Mouse (Mus musculus) MEL (cell line): ENCODE measurements around the gene Fank1. TPM values are rescaled to one million over a fixed set of nuclear protein-coding genes. Genes with fewer than 3 reads are reported as not detected.

Experiments used
- DNase-seq: peaks from one replicate; pipeline ENCODE4 v3.0.0; 2011; ENCODE audit warnings: low read depth, low spot score
- H3K27ac ChIP-seq: 2 replicates; pipeline ENCODE4 v1.5.1; 2012; ENCODE audit warnings: low read depth, mild to moderate bottlenecking, control low read depth, low read length, moderate library complexity; ENCODE audit not compliant: control insufficient read depth
- H3K27me3 ChIP-seq, 2 experiments: fragments of 150-350 bp in 1 of 2; sonication (generic) in 1 of 2; 2 replicates each; pipeline ENCODE4 v1.6.1; 2012; ENCODE audit warnings: low read length in 2 of 2, mild to moderate bottlenecking in 2 of 2, improper control_type of control experiment in 1 of 2, moderate library complexity in 1 of 2; ENCODE audit not compliant: insufficient read depth in 2 of 2, control insufficient read depth in 1 of 2
- H3K36me3 ChIP-seq, 2 experiments: 2 replicates each; pipeline ENCODE4 v1.6.1; 2012 to 2014; ENCODE audit warnings: low read length in 2 of 2, improper control_type of control experiment in 1 of 2, inconsistent platforms in 1 of 2, mild to moderate bottlenecking in 1 of 2; ENCODE audit not compliant: insufficient read depth in 2 of 2, control insufficient read depth in 1 of 2
- H3K4me1 ChIP-seq, 2 experiments: fragments of 150-350 bp in 1 of 2; sonication (generic) in 1 of 2; 2 replicates each; pipeline ENCODE4 v1.6.1; 2012; ENCODE audit warnings: low read length in 2 of 2, improper control_type of control experiment in 1 of 2, mild to moderate bottlenecking in 1 of 2; ENCODE audit not compliant: insufficient read depth in 2 of 2, control insufficient read depth in 1 of 2
- H3K4me3 ChIP-seq, 2 experiments: fragments of 150-350 bp in 1 of 2; sonication (generic) in 1 of 2; 2 replicates each; pipeline ENCODE4 v1.5.1; 2012; ENCODE audit warnings: low read depth in 2 of 2, low read length in 2 of 2, mild to moderate bottlenecking in 2 of 2, moderate library complexity in 2 of 2, control low read depth in 1 of 2, improper control_type of control experiment in 1 of 2; ENCODE audit not compliant: control insufficient read depth in 1 of 2, insufficient read depth in 1 of 2
- H3K79me2 ChIP-seq: 2 replicates; pipeline ENCODE4 v1.6.1; 2012; ENCODE audit warnings: mild to moderate bottlenecking, low read length, moderate library complexity; ENCODE audit not compliant: control insufficient read depth, poor library complexity, insufficient read depth
- H3K9ac ChIP-seq: 2 replicates; pipeline ENCODE4 v1.6.1; 2012; ENCODE audit warnings: low read depth, mild to moderate bottlenecking, control low read depth, low read length, moderate library complexity; ENCODE audit not compliant: control insufficient read depth, poor library complexity, severe bottlenecking
- H3K9me3 ChIP-seq: fragments of 150-350 bp; sonication (generic); replicated peaks from 2 replicates; pipeline ENCODE4 v1.6.1; 2012; ENCODE audit warnings: mild to moderate bottlenecking, low read length, improper control_type of control experiment, moderate library complexity; ENCODE audit not compliant: insufficient read depth
- CHD1 ChIP-seq: IDR thresholded peaks from 2 replicates; pipeline ENCODE4 v1.6.1; 2012; ENCODE audit warnings: low read depth, mild to moderate bottlenecking, inconsistent platforms, low read length, improper control_type of control experiment
- CHD2 ChIP-seq: IDR thresholded peaks from 2 replicates; pipeline ENCODE4 v1.6.1; 2011; ENCODE audit warnings: low read length, improper control_type of control experiment
- E2F4 ChIP-seq: IDR thresholded peaks from 2 replicates; pipeline ENCODE4 v1.6.1; 2011; ENCODE audit warnings: low read depth, low read length, improper control_type of control experiment, borderline replicate concordance
- ELF1 ChIP-seq: IDR thresholded peaks from 2 replicates; pipeline ENCODE4 v1.6.1; 2014; ENCODE audit warnings: low read depth, mild to moderate bottlenecking, inconsistent platforms, low read length, improper control_type of control experiment, moderate library complexity
- EP300 ChIP-seq, 2 experiments: IDR thresholded peaks; 2 replicates each; pipeline ENCODE4 v1.6.1; 2011; ENCODE audit warnings: improper control_type of control experiment in 2 of 2, low read length in 2 of 2, low read depth in 1 of 2, mild to moderate bottlenecking in 1 of 2
- ETS1 ChIP-seq: IDR thresholded peaks from 2 replicates; pipeline ENCODE4 v1.6.1; 2012; ENCODE audit warnings: low read depth, mild to moderate bottlenecking, inconsistent platforms, low read length, improper control_type of control experiment, moderate library complexity
- GABPA ChIP-seq: IDR thresholded peaks from 2 replicates; pipeline ENCODE4 v1.6.1; 2012; ENCODE audit warnings: low read depth, mild to moderate bottlenecking, inconsistent platforms, low read length, improper control_type of control experiment, moderate library complexity
- GATA1 ChIP-seq: IDR thresholded peaks from 2 replicates; pipeline ENCODE4 v1.6.1; 2011; ENCODE audit warnings: low read depth, low read length, improper control_type of control experiment
- HCFC1 ChIP-seq: IDR thresholded peaks from 2 replicates; pipeline ENCODE4 v1.6.1; 2012; ENCODE audit warnings: low read depth, mild to moderate bottlenecking, inconsistent platforms, low read length, improper control_type of control experiment, moderate library complexity
- MAFK ChIP-seq: IDR thresholded peaks from 2 replicates; pipeline ENCODE4 v1.6.1; 2011; ENCODE audit warnings: low read depth, mild to moderate bottlenecking, low read length, improper control_type of control experiment, borderline replicate concordance
- MAX ChIP-seq: IDR thresholded peaks from 2 replicates; pipeline ENCODE4 v1.6.1; 2011; ENCODE audit warnings: low read length, improper control_type of control experiment
- MAZ ChIP-seq: IDR thresholded peaks from 2 replicates; pipeline ENCODE4 v1.6.1; 2012; ENCODE audit warnings: low read depth, mild to moderate bottlenecking, inconsistent platforms, low read length, improper control_type of control experiment
- MEF2A ChIP-seq: IDR thresholded peaks from 2 replicates; pipeline ENCODE4 v1.6.1; 2014; ENCODE audit warnings: low read depth, mild to moderate bottlenecking, inconsistent platforms, low read length, improper control_type of control experiment; ENCODE audit not compliant: poor library complexity, insufficient replicate concordance, severe bottlenecking; ENCODE audit errors: extremely low read depth
- MYB ChIP-seq: IDR thresholded peaks from 2 replicates; pipeline ENCODE4 v1.6.1; 2011; ENCODE audit warnings: mild to moderate bottlenecking, low read depth, low read length, improper control_type of control experiment
- MYC ChIP-seq: IDR thresholded peaks from 2 replicates; pipeline ENCODE4 v1.6.1; 2011; ENCODE audit warnings: low read depth, mild to moderate bottlenecking, low read length, improper control_type of control experiment, moderate library complexity
- NELFE ChIP-seq: IDR thresholded peaks from 2 replicates; pipeline ENCODE4 v1.6.1; 2011; ENCODE audit warnings: low read depth, low read length, improper control_type of control experiment
- NRF1 ChIP-seq: IDR thresholded peaks from 2 replicates; pipeline ENCODE4 v1.6.1; 2014; ENCODE audit warnings: low read depth, mild to moderate bottlenecking, inconsistent platforms, low read length, improper control_type of control experiment, moderate library complexity; ENCODE audit not compliant: poor library complexity, insufficient read depth, severe bottlenecking
- POLR2A ChIP-seq, 2 experiments: IDR thresholded peaks; 2 replicates each; pipeline ENCODE4 v1.6.1; 2011 to 2012; ENCODE audit warnings: low read length in 2 of 2, mild to moderate bottlenecking in 2 of 2, control low read depth in 1 of 2, improper control_type of control experiment in 1 of 2, low read depth in 1 of 2, moderate library complexity in 1 of 2; ENCODE audit not compliant: control insufficient read depth in 1 of 2, insufficient read depth in 1 of 2, poor library complexity in 1 of 2
- RAD21 ChIP-seq: IDR thresholded peaks from 2 replicates; pipeline ENCODE4 v1.6.1; 2011; ENCODE audit warnings: mild to moderate bottlenecking, low read depth, low read length, improper control_type of control experiment
- RCOR1 ChIP-seq: IDR thresholded peaks from 2 replicates; pipeline ENCODE4 v1.6.1; 2012; ENCODE audit warnings: low read depth, mild to moderate bottlenecking, inconsistent platforms, low read length, improper control_type of control experiment
- SMC3 ChIP-seq: IDR thresholded peaks from 2 replicates; pipeline ENCODE4 v1.6.1; 2011; ENCODE audit warnings: low read depth, low read length, improper control_type of control experiment
- TAL1 ChIP-seq: IDR thresholded peaks from 2 replicates; pipeline ENCODE4 v1.6.1; 2012; ENCODE audit warnings: mild to moderate bottlenecking, inconsistent platforms, low read length, moderate library complexity, mixed read lengths
- TBP ChIP-seq: IDR thresholded peaks from 2 replicates; pipeline ENCODE4 v1.8.0; 2011; ENCODE audit warnings: low read depth, low read length, improper control_type of control experiment
- UBTF ChIP-seq: IDR thresholded peaks from 2 replicates; pipeline ENCODE4 v1.6.1; 2012; ENCODE audit warnings: low read depth, mild to moderate bottlenecking, inconsistent platforms, low read length, improper control_type of control experiment, moderate library complexity, borderline replicate concordance; ENCODE audit not compliant: insufficient read depth
- USF1 ChIP-seq: IDR thresholded peaks from 2 replicates; pipeline ENCODE4 v1.6.1; 2014; ENCODE audit warnings: low read depth, mild to moderate bottlenecking, inconsistent platforms, low read length, improper control_type of control experiment, moderate library complexity
- USF2 ChIP-seq, 2 experiments: IDR thresholded peaks; 2 replicates each; pipeline ENCODE4 v1.6.1; 2011 to 2012; ENCODE audit warnings: improper control_type of control experiment in 2 of 2, low read length in 2 of 2, borderline replicate concordance in 1 of 2, inconsistent platforms in 1 of 2, low read depth in 1 of 2, mild to moderate bottlenecking in 1 of 2; ENCODE audit not compliant: insufficient read depth in 1 of 2
- ZC3H11A ChIP-seq: IDR thresholded peaks from 2 replicates; pipeline ENCODE4 v1.6.1; 2012; ENCODE audit warnings: low read depth, mild to moderate bottlenecking, inconsistent platforms, low read length, improper control_type of control experiment
- ZKSCAN1 ChIP-seq: IDR thresholded peaks from 2 replicates; pipeline ENCODE4 v1.6.1; 2012; ENCODE audit warnings: low read depth, mild to moderate bottlenecking, inconsistent platforms, low read length, improper control_type of control experiment, moderate library complexity
- ZNF384 ChIP-seq: IDR thresholded peaks from 2 replicates; pipeline ENCODE4 v1.6.1; 2012; ENCODE audit warnings: low read depth, mild to moderate bottlenecking, inconsistent platforms, low read length, improper control_type of control experiment
- polyA plus RNA-seq, 2 experiments: library from polyadenylated mRNA; stranded (reverse) in 1 of 2; unstranded in 1 of 2; fragments of >175 nt in 1 of 2; fragments of >200 nt in 1 of 2; gene quantifications; 2 replicates each; pipeline versions ENCODE4 v1.2.1 to v1.2.4; 2012; ENCODE audit warnings: low replicate concordance in 2 of 2, low read depth in 1 of 2; ENCODE audit not compliant: insufficient read length in 2 of 2, insufficient read depth in 1 of 2, missing spikeins in 1 of 2
- total RNA-seq: library from RNA; depleted of rRNA; stranded (reverse); fragments of 300-350 nt; gene quantifications from 2 replicates; pipeline ENCODE4 v1.2.3, GENCODE M21; 2012

The Fank1 gene
- total and polyA plus RNA-seq, 3 experiments, result 0.17 to 1.8 TPM; not detected in 1

GRCm38 (mm10) chr7:133781991-133782390, 5.3 kb downstream of the Fank1 start:
- H3K27me3 ChIP-seq, result no peaks in the 10 kb centered on the region
- H3K36me3 ChIP-seq, result no peaks in the 10 kb centered on the region; a peak in 1 of 4 replicates
- TF ChIP-seq HCFC1 (no peak), TBP (no peak), E2F4 (no peak), NELFE (no peak), MAX (no peak), ZC3H11A (no peak), ETS1 (no peak), ZKSCAN1 (no peak), CHD1 (no peak), ELF1 (no peak), TAL1 (no peak), MAFK (no peak), MYB (no peak), GABPA (no peak), NRF1 (no peak), UBTF (no peak)
- peaks cover 0 to 4% of the 10 kb centered on the region in 2 experiments; a peak in 1 of 4 replicates for H3K4me1 ChIP-seq
- H3K9me3 ChIP-seq, result no peaks in the 10 kb centered on the region
- no peak for DNase-seq
- no peaks in the 10 kb centered on the region for H3K79me2 ChIP-seq
- H3K9ac ChIP-seq, result no peak overlapping the region
- no peak overlapping the region for H3K4me3 ChIP-seq
- H3K27ac ChIP-seq, result no peak overlapping the region

GRCm38 (mm10) chr7:133782717-133783435, 6.2 kb downstream of the Fank1 start, which contains the start of gene Dhx32:
TSS of gene Dhx32 (minus strand) at chr7:133782726.
- Histone ChIP-seq H3K9me3 (no peaks in the 10 kb centered on the region), H3K36me3 (no peaks in the 10 kb centered on the region; a peak in 1 of 4 replicates), H3K4me3 (no peak within 1 kb of the TSS), H3K27ac (no peak within 1 kb of the TSS), H3K9ac (no peak within 1 kb of the TSS), H3K27me3 (no peaks in the 10 kb centered on the region), H3K4me1 (peaks cover 0 to 6% of the 10 kb centered on the region in 2 experiments; a peak in 2 of 4 replicates), H3K79me2 (no peaks in the 10 kb centered on the region)
- peak; percentile 91 for DNase-seq
- TF ChIP-seq ZNF384 (peak; percentile 64), USF2 (IDR thresholded peaks at IDR 0.05; ENCODE audit: borderline replicate concordance in 1 of 2, insufficient read depth in 1 of 2, low read depth in 1 of 2, low read length in 2 of 2) (no peak), MEF2A (no peak), EP300 (IDR thresholded peaks at IDR 0.05; ENCODE audit: low read depth in 1 of 2, low read length in 2 of 2) (0 out of 4 replicates have a peak, but pooled peaks of 1 of the 2 experiments have one; percentile 13), USF1 (no peak), ZC3H11A (peak; percentile 45; the same call in 1 of the 2 replicates), TBP (no peak), MAZ (no peak), MYC (peak; percentile 71; the same call in 1 of the 2 replicates), RCOR1 (no peak), GATA1 (no peak), NRF1 (no peak), GABPA (no peak), CHD2 (no peak), MYB (no peak), MAFK (no peak), HCFC1 (0 out of 2 replicates have a peak, but pooled peaks have one; percentile 39), MAX (peak; percentile 60; the same call in 1 of the 2 replicates), POLR2A (IDR thresholded peaks at IDR 0.05; ENCODE audit: control insufficient read depth in 1 of 2, insufficient read depth in 1 of 2, low read depth in 1 of 2, low read length in 2 of 2, poor library complexity in 1 of 2) (no peak), RAD21 (peak; percentile 59), SMC3 (peak; percentile 73), ZKSCAN1 (no peak)
